Mouse (Mus musculus) myocyte (in vitro differentiated cells): ENCODE measurements at regions not wholly inside any gene's neighbourhood (a gene's known extent, or its start where the extent isn't known, plus 50 kb on each side); places are given as distances from the start of the nearest gene placed in this dataset.

Experiments
- E2F4 ChIP-seq: IDR thresholded peaks from one replicate; pipeline ENCODE4 v1.6.1; 2011; ENCODE audit warnings: mild to moderate bottlenecking, control low read depth, moderate library complexity; ENCODE audit not compliant: insufficient read depth
- MAX ChIP-seq: IDR thresholded peaks from one replicate; pipeline ENCODE4 v1.6.1; 2011; ENCODE audit warnings: low read depth, mild to moderate bottlenecking, control low read depth
- POLR2A ChIP-seq: IDR thresholded peaks from one replicate; pipeline ENCODE4 v1.6.1; 2011; ENCODE audit warnings: low read depth, mild to moderate bottlenecking, control low read depth, moderate library complexity; ENCODE audit not compliant: insufficient read length
- USF1 ChIP-seq: IDR thresholded peaks from one replicate; pipeline ENCODE4 v1.6.1; 2011; ENCODE audit warnings: low read depth, mild to moderate bottlenecking, control low read depth, moderate library complexity

DNA sequence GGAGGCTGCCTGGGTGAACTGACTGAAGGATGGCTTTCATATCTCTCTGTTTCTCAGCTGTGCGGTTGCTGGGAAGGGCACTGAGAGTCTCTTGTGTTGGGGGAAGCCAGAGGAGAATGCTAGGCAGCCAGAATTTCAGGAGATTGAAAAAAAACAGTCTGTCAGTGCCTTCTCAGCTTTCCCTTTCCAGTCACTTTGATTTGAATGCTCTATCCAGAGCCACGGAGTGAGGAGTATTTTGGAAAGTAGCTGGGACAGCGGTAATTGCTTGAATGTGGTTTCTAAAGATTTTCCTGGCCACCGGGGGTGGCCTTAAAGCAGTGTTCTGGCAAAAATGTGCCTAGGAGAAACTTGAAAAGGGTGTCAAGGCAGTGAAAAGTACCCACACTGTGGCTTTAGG, 142.4 kb downstream of the Enc1 start:
- TF ChIP-seq POLR2A = no peak
- no peak for TF ChIP-seq MAX
- no peak for TF ChIP-seq USF1
- TF ChIP-seq E2F4 = no peak
